Mouse (Mus musculus) heart, adult 8-10 months (tissue): ENCODE data around the gene Dusp18. TPM values are rescaled to one million over a fixed set of nuclear protein-coding genes. Genes with fewer than 3 reads are reported as not detected.

Source experiments
- DNase-seq: peaks from one replicate; pipeline ENCODE4 v3.0.0; 2022; ENCODE audit warnings: low spot score
- total RNA-seq, 4 experiments: library from RNA; stranded (reverse); gene quantifications; 2 replicates each; pipeline ENCODE4 v1.2.4; 2022

The Dusp18 gene
- total RNA-seq, result 10 to 100 TPM; 31.5 to 52.7 (median 36.9) TPM

DNA sequence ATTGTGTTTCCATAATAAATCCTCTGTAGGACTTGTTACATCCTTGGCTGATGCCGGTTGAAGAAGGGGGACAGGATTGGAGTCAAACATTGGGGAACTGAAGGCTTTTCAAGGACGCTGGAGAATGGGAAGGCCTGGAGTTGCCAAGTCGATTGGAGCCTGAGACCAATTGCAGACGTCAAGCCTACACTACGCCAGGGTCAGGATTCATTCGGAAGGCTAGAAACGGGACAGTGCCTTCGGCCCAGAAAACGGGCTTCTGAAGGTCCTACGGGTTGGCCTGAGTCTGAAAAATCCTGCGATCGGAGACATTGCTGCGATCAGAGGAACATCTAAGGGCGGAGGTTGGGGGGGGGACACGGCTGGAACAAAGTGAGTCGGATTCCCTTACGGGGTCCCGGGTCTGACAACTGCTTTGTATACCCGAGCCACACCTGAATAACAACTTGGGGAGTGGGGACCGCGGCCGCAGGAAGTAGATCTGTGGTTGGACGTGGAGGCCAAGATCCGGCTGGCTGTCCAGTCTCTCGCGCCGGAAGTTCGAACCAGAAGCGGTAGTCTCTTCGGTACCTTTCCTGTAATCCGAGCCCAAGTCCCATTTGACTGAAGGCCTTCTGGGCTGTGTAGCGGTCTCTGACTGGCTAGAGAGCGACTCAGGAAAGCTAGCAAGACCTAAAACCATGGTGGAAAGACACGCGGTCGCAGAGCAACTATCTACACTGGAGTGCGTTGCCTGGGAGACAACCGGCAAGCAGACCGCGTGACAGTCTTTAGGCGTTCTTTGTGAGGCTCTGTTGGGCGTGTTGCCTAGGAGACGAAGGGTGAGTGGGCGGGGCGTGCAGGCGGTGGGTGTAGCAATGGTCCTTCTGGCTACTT lies at the start of gene Dusp18, which contains the start of gene 4921536K21Rik:
Gene Dusp18, plus strand, starts transcription at position 835 of the 876 bp plus-strand sequence.
Gene 4921536K21Rik, minus strand, starts transcription at position 693 of the 876 bp plus-strand sequence.
- DNase-seq, result peak; percentile 93

DNA sequence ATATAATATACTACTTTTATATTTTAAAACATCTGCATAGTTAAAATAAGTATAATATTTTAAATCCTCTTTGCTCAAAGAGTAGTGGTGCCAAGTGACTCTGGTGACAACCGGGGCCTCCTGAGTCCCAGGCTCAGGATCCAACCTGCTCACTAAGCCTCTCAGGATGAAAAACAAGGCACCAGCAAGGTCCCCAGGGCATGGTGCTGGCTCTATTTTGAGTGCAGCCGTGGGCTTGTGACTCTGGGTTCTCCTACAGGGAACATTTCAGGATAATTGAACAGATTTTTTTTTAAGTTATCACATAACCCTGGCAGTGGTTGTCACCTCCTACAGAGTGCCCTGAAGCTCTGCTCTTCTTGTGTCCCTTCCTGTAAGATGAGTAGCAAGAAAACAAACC lies 48.7 kb upstream of the Dusp18 start:
- no peak for DNase-seq

DNA sequence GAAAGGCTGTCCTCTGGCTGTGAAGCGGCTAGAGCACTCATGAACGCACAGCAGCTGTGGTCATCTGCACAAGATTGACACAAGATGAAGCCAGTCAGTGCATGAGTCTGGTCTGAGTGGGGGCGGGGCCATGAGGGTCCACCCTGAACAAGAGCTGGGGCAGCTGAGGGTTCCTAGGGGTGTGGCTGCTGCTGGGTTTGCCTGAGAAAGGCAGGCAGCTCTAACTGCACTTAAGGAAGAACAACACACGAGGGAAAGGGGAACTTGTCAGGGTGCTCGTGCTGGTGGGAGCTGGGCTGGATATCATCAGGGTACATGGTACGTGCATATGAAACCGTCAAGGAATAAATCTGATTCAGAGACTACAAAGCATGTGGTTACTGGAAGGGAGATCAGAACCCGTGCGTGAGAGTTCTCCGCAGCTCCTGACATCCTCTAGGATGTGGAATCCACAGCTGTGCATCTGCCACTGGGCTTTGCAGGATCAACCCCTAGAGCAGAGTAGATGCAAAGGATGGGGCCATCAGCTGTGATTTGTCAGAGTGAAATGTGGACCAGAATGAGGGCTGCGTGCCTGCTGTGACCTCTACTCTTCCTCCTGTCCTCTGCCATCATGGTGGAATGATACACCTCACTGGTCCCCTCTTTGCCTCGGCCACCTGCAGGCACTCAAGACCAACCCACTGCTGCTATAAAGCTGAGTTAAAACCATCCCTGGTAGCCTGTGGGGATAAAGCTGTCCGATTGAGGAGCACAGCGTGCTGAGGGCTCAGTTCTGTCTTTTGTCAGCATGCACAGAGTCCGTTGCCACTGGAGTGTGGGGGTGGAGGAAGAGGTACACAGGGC lies 45.3 kb upstream of the Dusp18 start:
- DNase-seq, result no peak

DNA sequence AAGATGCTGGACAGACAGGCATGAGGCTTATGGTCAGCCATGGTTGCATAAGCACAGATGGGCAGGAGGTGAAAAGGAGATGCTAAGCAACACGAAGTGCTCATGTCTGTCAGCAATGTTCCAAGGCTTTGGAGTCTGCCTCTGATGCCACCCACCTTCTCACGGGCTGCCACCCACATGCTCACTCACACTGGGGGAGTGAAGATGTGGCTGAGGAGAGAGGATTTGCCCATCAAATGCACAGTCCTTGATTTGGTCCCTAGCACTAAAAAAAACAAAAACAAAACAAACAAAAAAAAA lies 44.8 kb upstream of the Dusp18 start:
- no peak for DNase-seq

DNA sequence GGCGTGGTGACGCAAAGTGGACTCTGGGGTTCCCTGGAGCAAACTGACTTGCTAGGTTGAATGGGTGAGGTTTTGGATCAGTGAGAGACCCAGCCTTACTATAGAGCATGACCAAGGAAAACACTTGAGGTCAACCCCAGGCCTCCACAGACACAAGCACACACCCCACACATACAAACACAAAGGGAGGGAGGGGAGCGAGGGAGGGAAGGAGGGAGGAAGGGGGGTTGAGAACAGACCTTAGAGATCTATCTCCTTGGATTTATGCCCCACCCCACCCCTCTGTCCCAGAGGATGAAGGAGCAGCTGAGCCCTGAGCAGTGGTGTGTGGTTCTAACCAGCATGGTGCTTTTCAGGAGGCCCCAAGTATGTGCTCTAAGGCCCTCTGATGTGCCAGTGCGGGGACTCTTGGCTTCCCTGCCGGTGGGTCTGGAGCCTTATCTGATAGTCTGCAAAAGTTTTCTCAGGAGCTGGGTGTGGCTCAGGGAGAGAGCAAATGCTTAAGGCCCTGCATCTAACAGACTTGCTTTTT lies 44.2 kb upstream of the Dusp18 start:
- no peak for DNase-seq

DNA sequence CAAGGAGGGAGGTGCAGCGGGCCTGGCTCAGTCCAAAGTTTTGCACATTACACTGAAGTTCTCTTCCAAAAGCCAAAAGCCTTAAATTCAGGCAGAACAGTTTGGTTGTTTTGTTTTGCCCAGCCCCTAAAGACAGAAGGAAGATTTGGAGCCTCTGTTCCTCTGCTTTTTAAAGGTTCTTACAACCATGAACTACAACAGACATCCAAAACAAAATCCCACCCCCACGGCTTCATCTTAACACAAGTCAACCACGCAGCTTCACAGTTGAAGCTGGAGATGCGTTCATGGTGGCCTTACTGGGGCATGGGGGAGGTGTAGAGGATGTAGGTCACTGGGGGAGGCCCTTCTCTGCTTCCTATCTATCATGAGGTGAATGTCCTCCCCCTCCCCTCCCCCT lies 43.2 kb upstream of the Dusp18 start:
- no peak for DNase-seq

DNA sequence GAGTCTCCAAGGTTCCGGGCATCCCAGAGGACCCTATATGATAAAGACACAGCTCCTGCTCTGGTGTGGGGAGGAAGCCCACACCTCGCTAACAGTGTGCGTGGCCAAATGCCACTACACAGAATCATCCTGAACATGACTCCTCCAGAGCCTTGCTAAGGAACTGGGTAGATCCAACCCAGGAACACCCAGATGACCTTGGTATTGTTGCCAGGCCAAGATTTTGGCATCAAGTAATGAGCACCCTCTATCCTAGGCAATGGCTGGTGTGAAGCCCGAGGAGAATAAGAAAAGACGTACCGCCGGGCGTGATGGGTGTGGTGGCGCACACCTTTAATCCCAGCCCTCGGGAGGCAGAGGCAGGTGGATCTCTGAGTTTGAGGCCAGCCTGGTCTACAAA lies 42.0 kb upstream of the Dusp18 start:
- DNase-seq, result no peak

DNA sequence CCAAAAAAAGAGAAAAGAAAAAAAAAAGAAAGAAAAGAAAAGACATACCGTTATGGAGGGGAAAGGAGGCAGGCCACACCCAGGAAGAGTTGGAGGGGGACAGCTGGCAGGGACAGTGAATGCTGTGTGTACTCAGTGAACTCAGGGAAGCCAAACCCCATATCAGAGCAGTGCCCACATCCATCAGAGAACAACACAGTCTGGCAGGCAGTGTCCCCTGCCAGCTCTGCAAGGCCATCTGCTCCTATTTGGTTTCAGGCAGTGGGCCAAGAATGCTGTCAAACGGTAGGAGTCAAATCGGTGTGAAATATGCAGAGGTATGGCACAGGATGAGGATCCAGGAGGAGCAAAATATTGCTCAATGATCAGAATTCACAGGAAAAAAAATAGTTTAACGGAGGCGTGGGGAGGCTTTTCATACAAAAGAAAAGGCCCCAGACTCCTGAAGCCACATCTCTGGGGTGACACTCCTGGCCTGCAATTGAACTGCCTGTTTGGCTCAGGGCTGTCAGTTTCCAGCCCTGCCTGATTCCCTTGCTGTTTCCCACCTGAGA lies 41.5 kb upstream of the Dusp18 start:
- DNase-seq, result peak; percentile 31

DNA sequence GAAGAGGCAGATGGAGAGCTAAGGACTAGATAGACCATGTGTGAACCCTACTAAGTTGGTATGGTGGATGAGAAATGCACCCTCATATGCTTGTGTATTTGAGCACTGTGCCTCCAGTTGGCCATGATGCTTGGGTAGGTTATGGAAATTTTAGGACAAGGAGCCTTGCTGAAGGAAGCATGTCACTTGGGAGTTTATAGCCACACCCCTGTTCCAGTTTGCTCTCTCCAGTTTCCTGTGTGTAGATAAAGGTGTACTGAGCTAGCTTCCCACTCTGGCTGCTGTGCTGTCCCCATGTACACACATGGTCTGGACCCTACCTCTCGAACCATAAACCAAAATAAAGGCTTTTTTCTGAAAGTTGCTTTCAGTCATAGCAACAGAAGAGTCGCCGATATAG lies 40.9 kb upstream of the Dusp18 start:
- no peak for DNase-seq

DNA sequence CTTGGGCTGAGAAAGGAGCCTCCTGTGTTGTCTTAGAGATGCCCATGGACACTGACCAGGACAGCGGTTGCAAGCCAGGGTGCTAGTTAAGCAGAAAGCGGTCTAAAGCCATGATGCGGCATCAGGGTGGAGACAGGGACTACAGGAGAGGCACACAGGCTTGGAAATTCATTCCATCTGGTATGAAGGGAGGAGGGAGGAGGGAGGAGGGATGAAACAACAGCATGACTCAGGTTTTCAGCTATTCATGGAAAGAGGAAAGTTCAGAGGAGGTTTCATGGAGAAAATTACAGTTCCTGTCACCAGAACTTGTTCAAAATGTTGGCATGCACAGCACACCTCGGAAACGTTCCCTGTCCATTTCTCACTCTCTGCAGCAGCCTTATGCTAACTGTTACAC lies 39.2 kb upstream of the Dusp18 start:
- no peak for DNase-seq

DNA sequence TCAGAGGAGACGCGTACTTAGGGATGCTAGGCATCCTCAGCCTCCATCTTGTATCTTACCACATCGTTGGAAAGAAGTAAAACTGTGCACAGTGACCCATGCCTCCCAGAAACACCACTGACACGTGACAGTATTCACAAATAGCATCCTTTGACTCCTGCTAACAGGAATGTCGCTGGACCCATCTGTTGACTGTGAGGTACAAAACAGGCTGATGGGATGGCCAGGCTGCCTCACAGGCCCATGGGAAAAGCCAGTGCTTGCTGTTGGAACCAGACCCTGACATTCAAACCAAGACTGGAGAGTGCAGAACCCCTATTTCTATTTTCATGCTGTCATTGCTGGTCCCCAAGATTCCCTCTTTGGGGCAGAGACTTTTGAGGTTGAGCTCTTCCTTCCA lies 37.1 kb upstream of the Dusp18 start:
- no peak for DNase-seq

DNA sequence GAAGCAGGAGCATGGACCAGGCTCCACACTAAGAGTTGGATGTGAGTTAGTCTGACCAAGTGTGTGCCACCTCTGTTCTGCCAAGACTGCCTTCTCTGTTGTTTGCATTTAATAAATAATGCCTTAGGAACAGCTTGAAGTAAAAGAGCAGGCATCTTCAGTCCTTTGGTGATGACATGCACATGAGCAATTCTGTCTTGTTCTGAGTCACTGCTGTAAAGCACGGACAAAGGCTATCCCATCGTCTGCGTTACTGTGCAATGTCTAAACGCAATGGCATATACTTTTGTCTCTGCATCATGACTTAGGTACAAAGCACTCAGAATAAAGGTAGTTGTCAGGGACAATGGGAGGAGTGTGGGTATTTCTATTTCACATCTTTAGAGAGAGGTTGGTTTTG lies 35.3 kb upstream of the Dusp18 start:
- no peak for DNase-seq

DNA sequence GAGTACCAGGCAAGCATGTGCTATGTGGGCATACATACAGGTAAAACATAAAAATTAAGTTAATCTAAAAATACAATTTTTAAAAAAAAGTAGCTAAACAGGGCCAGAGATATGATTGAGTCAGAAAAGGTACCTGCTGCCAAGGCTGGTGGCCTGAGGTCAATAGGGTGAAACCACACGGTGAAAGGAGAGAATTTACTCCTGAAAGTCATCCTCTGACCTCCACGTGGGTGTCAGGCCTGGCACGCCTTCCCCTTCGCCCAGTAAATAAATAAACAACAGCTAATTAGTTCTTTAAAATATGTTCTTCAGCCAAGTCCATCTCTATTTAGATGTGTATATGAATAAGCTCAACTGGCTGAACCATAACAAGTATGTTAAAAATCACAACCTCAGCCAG lies 34.7 kb upstream of the Dusp18 start:
- no peak for DNase-seq

DNA sequence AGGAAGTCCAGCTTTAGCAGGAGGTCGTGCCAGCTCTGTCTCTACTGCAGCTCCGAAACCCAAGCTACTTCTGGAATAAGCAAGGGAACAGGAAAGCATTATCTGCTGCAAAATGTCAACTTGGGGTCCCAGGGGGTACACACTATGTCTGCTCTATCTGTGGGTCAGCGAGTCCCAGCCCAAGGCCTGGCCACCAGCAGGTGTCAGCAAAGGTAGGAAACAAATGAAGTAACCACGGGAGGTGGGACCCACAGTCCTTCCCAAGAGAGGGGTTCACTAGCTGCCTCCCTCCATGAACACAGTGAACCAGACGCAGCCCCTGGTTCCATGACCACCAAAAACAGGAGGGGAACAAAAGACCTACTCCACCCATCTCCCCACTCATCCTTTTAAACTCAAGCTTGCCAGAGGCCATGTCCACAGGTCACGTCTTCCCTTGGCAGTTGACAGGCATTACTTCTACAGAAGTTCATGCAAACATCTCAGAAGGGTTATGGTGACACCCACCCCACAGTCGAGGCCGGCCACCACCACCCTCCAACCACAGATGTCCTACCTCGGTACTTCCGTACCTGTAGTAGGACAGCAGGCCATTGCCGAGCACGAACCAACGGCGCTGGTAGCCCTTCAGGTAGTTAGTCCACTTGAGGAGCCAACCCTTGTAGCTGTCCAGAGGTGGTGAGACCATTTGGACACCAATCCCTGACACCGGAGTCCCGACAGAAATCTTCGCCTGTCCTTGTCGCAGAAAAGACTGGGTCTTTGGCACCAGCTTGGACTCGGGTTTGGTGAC lies 32.2 kb upstream of the Dusp18 start:
- DNase-seq, result no peak

DNA sequence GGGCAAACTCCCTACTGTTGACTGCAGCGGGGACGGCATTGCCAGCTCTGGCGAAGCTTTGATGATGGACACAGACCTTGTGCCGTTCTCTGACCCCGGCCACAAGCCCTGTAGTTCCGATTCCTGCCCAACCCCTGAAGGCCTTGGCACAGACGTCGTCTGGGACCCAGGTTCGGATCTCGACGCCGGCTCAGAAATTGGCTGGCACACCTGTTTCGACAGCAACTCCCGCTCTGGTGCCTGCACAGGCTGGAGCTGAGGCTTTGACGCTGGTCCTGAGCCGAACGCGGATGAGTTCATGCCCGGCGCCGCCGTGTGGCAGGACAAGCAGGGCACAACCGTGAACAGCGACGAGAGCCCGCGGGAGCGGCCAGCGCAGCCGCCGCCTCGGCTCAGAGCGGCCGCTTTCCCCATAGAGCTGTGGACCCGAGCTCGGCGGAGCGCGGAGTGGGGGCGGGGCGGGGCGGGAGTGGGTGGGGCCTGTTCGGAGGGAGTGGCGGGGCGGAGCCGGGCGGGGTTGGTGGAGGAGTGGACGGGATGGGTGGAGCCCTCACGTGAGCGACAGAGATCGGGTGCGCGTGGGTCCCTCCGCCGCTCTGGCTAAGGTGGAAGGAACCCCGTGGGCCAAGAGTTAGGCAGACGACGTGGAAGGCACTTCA lies 31.5 kb upstream of the Dusp18 start, which contains the start of gene Osbp2:
Gene Osbp2, minus strand, starts transcription at position 450 of the 659 bp plus-strand sequence.
- peak; percentile 31 for DNase-seq

DNA sequence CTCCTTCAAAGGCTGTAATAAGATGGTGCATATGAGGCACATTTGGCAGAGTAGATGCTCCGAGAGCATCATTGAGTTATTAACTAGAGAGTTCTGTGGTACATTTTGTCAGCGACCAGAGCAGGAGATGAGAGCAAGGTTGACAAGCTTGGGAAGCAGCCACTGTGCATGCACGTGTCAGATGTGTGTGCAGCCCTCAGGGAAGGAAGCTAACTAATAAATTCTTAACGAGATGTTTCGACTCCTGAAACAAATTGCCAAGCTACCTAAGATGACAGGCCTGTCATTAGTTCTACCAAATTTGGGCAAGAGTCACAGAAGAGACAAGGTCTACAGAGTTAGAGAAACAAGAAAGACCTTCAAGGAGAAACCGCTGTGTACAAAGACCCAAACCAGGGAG lies 30.7 kb upstream of the Dusp18 start:
- no peak for DNase-seq

DNA sequence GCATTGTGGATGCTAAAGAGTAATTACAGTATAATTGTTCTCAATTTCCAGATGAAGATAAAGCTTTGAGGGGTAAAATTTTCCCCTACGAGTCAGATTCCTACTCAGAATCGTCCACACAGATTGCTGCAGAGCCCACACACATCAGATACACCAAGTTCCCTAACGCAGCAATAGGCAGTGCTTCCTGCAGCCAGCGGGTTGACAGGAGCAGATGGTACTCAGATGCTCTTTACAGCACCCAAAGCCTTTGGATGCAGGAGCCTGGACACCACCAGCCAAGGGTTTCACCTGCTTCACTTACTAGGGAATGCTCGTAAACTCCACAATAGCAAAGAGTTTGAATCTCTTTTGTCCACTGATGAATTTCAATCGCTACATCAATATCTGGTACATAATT lies 18.6 kb upstream of the Dusp18 start:
- no peak for DNase-seq

DNA sequence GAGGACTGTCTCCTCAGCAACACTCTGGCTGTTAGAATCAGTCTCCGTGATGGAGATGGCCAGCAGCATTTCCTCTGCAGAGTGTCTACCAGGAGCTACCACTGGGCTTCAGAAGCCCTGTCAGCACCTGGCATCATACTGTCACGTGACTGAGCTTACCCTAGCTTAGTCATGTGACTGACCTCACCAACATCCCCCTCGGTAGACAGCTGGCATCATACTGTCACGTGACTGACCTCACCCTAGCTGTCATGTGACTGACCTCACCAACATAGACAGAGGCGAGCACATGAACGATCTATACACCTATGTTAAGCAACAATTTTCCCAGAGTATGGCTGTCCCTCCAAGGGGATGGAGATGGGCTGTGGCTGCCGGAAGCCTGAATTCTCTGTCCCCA lies 16.4 kb upstream of the Dusp18 start:
- DNase-seq, result no peak

DNA sequence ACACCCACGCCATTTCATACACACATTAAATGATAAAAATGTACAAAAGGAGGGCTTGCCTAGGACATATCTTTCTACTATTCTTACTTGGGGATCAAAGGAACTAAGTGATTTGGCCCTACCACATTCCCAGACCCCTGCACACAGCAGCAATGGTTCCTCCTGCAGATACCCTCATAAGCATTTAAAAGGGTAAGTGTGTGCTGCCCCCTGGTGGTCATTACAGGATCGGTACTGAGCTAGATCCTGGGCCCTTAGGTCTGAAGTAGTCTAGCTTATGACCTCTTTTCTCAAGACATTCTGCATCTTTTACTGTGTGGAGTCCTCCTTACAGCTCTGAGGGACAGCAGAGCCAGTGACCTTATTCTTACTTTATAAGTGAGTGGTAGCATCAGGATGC lies 15.2 kb upstream of the Dusp18 start:
- peak; percentile 69 for DNase-seq

DNA sequence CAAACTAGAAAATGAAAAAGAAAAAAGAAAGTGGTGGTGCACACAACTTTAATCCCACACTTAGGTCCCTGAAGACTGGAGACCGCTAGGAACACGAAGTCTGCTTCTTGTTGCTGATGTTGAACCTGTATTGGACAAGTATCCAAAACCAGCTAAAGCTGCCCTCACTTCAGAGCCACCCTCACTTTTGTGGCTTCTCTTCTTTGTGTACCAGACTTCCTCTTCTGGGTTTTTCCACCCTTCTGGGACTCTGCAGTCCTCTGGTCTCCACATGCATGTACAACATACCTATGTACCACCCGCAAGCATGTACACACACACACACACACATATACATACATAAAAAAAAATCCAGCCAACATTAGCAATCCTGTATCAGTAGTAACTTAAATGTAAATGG lies 11.3 kb upstream of the Dusp18 start:
- no peak for DNase-seq

DNA sequence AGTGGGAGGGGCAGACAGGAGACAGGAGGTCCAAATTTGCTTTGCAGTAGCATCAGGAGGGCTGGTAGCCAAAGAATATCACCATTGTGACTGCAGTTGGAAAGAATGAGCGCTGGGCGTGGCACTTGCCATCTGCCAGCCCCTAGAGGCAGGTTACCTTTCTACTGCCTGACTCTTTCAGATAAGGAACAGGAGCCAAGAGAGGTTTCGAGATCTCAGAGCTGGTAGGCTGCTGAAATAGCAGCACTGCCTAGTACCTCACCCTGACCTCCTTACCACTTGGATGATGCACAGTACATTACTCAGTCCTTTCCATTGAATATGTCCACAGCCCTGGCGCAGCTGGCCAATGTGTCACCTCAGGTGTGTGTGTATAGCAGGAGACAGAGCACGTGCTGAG lies 7.7 kb upstream of the Dusp18 start:
- DNase-seq, result no peak
